Mouse (Mus musculus) kidney, postnatal 10 days (tissue): ENCODE results near the gene Upf2.
"Not testable (repeated sequence)": the region's sequence is repeated elsewhere in the genome, so short reads cannot be mapped to it uniquely, and the experiment has no call there.

Experiments
- DNase-seq: peaks from one replicate; pipeline ENCODE4 v3.0.0; 2021; ENCODE audit warnings: mixed read lengths

The Upf2 gene

GRCm38 (mm10) chr2:6072685-6073260, 121.5 kb downstream of the Upf2 start:
- DNase-seq: no peak

DNA sequence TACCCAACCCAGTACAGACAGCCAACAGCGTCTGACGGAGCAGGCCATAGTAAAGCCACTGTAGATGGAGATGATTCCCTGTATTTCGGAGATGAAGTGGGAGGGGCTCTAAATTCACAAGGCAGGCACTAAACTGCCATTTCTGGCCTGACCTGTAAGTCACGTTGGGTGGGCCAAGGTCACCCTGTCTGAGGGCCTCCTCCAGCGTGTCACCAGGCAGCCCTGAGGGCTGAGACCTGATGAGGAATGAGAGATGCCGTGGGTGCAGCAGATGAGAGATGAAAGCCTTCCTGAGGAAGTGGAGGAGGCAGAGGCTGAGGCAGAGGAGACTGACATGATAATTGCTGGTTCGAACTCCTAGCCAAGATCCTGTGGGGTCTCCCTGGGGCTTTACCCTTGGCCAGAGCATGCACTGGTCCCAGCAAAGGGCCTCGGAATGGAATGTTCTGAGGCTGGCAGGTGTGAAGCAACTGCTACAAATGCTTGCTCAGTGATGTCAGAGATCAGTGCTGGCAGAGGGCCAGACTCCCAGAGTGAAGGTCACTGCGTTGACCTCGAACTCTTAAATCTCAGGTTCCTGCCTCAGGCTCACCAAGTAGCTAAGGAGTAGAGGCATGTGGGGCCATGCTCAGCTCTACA, 123.7 kb downstream of the Upf2 start:
- DNase-seq: peak; percentile 77

GRCm38 (mm10) chr2:6075530-6075896, 124.2 kb downstream of the Upf2 start:
- no peak for DNase-seq

GRCm38 (mm10) chr2:6080037-6080436, 128.8 kb downstream of the Upf2 start:
- no peak for DNase-seq

DNA sequence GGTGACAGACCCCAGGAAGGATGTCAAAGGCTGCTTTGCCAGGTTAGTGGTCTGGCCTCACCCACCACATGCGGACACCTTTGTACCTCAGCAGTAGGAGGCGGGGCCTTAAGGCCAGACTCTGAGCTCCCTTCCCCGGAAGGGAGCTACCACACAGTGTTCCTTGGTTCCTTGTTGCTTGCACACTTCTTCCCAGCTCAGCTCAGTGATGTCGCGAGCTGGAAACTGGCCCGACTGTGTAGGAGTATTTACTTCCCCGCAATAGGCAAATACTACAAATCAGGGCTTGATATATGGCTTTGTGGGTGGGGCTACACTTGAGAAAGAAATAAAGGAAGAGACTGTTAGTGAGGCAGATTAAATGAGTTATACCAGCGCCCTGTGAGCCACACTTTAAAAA, 129.8 kb downstream of the Upf2 start:
- DNase-seq: peak; percentile 43

DNA sequence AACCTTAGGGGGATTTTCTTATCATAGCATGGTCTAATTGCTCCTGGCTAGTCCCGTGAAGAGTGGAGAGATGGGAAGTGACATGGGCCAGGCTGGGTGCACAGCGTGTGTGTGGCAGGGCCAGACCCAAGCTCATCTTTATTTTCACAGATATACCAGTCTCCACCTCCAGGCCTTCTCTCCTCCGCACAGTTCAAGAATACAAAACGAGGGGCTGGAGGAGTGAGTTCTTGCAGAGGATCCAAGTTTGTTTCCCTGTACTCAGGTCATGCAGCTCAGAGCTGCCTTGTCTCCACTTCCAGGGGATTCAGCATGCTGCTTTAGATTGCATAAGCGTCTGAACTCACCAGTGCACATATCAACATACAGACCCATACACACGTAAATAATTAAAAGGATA, 131.3 kb downstream of the Upf2 start:
- DNase-seq: no peak

GRCm38 (mm10) chr2:6083696-6084095, 132.4 kb downstream of the Upf2 start:
- DNase-seq: no peak

DNA sequence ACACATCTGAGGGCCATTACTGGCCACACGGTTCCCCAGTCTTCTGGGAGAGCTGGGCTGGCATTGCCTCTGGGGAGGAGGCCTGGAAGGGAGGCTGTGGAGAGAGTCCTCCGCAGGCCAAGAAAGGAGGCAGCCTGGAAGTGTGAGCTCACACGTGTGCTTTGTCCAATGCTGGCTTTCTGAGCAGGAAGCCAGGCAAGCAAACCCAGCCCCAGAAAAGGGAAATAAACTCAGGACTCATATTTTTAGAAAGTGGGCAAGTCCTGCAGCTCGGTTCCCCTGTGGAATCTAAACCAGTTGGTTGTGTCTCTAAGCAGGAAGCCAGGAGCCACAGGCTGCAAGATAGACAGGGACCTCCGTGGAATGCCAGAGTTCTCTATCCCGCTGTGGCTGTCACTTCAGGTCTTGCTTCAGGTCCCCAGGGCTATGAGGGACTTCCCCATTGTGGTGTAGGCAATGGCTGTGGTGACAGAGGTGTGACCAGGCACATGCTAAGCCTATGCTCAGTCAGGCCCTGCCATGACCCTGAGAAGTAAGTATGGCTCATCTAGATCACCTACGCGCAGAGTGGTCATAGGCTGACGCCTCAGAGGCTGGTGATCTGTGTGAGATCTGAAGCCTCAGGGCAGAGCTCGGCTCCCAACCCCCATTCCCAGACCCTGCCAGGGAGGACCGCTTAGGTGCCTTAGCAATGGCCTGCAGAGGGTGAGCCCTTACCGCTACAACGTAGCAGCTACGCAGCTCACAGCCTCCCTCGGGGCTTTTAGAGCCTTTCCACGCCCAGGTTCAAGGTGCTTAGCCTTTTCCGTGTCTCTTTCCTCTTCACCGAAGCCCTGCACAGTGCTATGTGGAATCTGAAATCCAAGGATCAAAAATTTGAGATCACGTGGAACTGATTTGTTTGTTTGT, 134.6 kb downstream of the Upf2 start:
- no peak for DNase-seq

DNA sequence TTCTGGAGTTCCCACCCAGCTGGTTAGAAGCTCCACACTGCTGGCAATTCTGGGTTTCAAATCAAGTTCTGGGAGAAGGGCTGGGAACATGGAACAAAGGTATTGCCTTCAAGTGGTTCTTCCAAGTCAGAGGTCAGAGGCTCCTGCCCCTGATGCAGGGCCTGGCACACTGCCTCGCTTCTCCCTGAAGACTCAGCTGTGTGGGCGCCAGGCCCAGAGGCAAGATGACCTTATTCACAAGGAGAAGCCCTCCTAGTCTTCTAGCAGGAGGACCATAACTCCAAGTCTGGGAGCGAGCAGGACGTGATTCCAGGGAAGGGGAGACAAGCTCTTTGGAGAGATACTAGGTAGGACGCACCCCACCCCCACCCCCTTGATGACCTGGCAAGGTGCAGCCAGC, 135.9 kb downstream of the Upf2 start:
- DNase-seq: peak; percentile 27

DNA sequence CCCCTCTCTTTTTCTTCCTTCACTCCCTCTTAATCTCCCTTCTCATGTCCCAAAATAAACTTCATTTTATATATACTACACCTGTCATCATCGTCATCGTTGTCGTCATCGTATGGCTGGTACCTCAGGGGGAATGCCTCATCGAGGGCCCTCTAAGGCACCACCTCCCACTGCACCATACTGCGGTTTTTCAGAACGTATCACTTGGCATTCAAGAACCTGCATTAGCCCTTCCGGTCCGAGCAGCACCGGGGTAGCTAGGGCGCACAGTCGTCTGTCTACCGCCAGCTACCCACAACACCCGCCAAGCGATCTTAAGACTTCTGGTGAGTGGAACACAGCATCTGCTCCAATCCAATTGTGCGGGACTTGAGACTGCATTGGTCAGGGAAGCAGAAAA, 138.7 kb downstream of the Upf2 start:
- not testable (repeated sequence) for DNase-seq

DNA sequence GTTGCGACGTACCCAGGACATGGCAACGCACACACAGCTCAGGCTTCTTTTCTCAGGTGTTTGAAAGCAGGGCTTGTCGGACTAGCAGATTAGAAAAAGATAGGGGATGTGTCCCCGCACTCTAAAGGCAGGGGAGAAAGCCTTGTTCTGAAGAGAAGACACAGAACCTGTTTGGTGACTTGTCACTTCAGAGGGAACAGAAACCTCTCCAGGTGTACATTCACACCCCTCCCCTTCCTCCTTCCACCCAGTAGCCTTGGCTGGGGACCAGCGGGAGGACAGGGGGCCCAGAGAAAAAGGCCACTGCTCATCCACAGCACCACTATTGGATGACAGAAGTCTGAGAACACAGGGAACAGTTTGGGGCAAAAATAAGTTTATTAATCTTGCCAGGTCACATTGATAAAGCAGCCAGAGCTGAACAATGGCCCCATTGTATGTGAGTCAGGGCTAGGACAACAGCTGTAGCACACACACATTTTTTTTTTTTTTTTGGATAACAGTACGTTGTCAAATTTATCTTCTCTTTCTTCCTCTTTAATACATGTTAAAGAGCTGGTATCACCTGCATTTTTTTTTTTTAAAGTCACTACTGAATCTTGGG, 145.9 kb downstream of the Upf2 start:
- DNase-seq: no peak

DNA sequence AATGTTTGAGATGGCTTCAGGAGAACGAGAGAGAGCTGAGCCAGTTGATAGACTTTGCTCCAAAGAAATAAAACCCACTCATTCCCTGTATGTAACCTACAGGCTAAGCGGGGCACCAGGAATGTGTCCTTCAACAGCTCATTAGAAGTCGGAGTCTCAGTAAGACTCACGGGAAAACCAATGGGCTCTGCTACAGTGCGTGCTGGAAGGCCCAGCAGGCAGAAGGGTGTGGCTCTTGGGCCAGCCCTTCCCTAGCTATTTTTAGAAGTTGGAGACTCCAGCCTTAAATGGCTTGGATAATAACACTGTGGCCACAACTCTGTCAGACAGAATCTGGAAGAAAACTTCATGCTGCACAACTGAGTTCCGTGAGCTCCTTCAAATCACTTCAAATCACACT, 147.7 kb downstream of the Upf2 start:
- no peak for DNase-seq

DNA sequence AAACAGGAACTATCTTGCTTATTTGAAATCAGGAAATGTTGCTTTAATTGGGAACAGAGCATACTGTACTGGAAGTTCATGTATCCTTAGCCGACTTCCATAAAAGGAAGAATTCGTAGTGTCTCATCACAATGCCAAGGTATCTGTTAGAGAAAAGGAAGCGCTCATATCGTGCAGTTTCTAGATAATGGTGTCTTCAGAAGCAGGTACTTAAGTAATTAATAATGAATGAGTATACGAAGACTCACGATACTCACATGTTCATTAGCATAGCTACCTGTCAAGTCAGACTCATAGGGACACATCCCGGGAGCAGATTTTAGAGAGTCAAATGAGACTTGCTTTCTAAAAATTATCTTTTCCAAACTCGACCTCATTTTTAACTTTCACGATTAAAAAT, 148.2 kb downstream of the Upf2 start:
- no peak for DNase-seq

- DNase-seq: peak; percentile 52
Observed at GRCm38 (mm10) chr2:6100027-6100749, 148.9 kb downstream of the Upf2 start.

DNA sequence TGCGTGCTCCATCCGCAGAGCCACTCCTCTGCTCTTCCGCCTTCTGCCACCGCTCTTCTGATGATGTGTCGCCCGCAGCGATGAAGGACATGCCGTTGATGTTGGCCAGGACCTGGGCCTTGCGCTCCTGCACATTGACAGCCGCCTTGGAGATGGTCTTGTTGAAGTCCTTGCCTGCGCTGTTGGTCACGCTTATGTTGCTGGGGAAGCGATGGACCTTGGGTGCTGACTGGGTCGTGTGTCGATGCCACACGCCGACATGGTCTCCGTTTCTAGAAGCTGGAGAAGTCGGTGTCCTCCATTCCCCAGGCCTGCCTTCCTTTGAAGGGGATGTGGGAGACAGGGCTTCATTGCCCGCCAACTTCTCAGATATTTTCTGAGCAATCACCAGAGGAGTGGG, 149.5 kb downstream of the Upf2 start:
- DNase-seq: no peak

- no peak for DNase-seq
Observed at GRCm38 (mm10) chr2:6105437-6105836, 154.2 kb downstream of the Upf2 start.
